Mouse (Mus musculus): ENCODE results near the gene Arhgap32. TPM values are rescaled to one million over a fixed set of nuclear protein-coding genes. Genes with fewer than 3 reads are reported as not detected.
A peak's percentile ranks its signal among the peaks of the same experiment; 100 is the strongest.
"Not testable (repeated sequence)": the region's sequence is repeated elsewhere in the genome, so short reads cannot be mapped to it uniquely, and the experiment has no call there.

The Arhgap32 gene
- polyA plus RNA-seq, 2 experiments = 8.9 to 12.1 TPM

- Histone ChIP-seq H3K9ac (ENCODE audit: low read depth, low read length, severe bottlenecking) (no peak overlapping the region), H3K4me1 (ENCODE audit: control insufficient read depth, insufficient read depth, low read length) (no peaks in the 10 kb centered on the region), H3K27ac (replicated peaks; ENCODE audit: low read depth, low read length) (no peak overlapping the region), H3K27me3 (ENCODE audit: control insufficient read depth, insufficient read depth, low read length) (no peaks in the 10 kb centered on the region), H3K4me3 (replicated peaks; ENCODE audit: low read length) (no peak overlapping the region), H3K36me3 (ENCODE audit: control insufficient read depth, insufficient read depth, low read length) (no peaks in the 10 kb centered on the region; the same call in 1 of the 2 replicates), H3K9me3 (ENCODE audit: control insufficient read depth, low read length) (no peaks in the 10 kb centered on the region), H3K4me2 (replicated peaks; ENCODE audit: low read depth, low read length, severe bottlenecking) (no peak overlapping the region)
- no peak for TF ChIP-seq POLR2A (IDR thresholded peaks at IDR 0.05; ENCODE audit: borderline replicate concordance, extremely low read depth, insufficient read depth, insufficient read length)
- WGBS = 67% methylated on average over 3 of the region's 3 CpGs
- DNase-seq (ENCODE audit: low spot score) = no peak
- ATAC-seq (ENCODE audit: low FRiP score, low read depth) = no peak
Measured at GRCm38 (mm10) chr9:32157201-32157600, 41.3 kb downstream of the Arhgap32 start.

DNA sequence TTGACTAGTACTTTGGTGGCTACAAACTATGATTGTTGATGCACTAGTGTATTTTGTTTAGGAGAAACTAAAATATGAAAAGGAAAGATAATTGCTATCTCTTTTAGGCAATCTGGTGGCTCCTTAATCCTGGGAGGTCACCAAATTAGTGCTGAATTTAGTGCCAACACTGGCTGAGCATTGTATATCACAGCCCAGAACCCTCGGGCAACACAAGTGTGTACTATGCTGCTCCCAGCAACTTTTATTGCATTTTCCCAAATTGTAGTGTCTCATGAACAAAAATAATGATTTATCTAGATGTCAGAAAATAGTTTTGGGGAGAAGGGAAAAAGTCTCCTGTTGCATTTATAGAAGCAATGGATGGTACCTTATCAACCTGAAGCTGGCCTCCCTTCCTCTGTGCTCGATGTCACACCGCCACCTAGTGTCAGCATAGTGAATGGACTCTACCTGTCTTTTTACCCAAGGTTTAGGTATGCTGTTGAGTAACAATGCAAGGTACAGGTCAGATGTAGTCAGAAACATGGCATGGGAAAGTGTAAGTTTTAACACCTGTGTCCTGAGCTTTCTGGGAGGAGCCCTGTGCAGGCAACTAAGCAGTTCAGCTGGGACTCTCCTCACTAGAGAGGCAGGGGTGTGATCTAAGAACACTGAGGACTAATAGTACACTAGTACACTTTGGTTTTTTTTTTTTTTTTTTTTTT, 43.1 kb downstream of the Arhgap32 start:
- Histone ChIP-seq H3K4me1 (ENCODE audit: control insufficient read depth, insufficient read depth, low read length) (no peaks in the 10 kb centered on the region), H3K9me3 (ENCODE audit: control insufficient read depth, low read length) (no peaks in the 10 kb centered on the region), H3K27me3 (ENCODE audit: control insufficient read depth, insufficient read depth, low read length) (no peaks in the 10 kb centered on the region), H3K36me3 (ENCODE audit: control insufficient read depth, insufficient read depth, low read length) (no peaks in the 10 kb centered on the region; the same call in 1 of the 2 replicates), H3K4me2 (replicated peaks; ENCODE audit: low read depth, low read length, severe bottlenecking) (no peak overlapping the region), H3K4me3 (replicated peaks; ENCODE audit: low read length) (no peak overlapping the region), H3K27ac (replicated peaks; ENCODE audit: low read depth, low read length) (no peak overlapping the region), H3K9ac (ENCODE audit: low read depth, low read length, severe bottlenecking) (no peak overlapping the region)
- 23% methylated on average over 3 of the region's 3 CpGs for WGBS
- DNase-seq (ENCODE audit: low spot score) (peak; percentile 71), ATAC-seq (ENCODE audit: low FRiP score, low read depth) (peak; percentile 81; the same call in 1 of the 2 replicates)
- no peak for TF ChIP-seq POLR2A (IDR thresholded peaks at IDR 0.05; ENCODE audit: borderline replicate concordance, extremely low read depth, insufficient read depth, insufficient read length)

DNA sequence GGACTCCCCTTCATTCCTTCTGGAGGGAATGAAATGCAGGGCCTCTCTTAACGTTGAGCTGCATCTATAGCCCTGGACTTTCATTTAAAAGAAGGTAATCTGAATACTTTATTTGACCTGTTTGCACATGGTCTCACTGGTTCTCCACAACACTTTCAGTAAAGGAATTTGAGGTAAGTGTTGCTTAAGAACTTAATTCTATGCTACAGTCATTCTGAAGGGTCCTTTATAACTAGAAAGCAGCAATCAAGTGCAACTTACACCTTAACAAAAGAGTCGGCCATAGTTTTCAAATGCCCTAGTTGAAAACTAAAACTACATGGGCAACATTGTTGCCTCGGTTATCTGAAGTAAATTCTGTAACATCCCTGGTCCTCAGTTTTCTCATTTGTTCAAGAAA, 43.8 kb downstream of the Arhgap32 start:
- Histone ChIP-seq H3K4me3 (replicated peaks; ENCODE audit: low read length) (no peak overlapping the region), H3K27me3 (ENCODE audit: control insufficient read depth, insufficient read depth, low read length) (no peaks in the 10 kb centered on the region), H3K9ac (ENCODE audit: low read depth, low read length, severe bottlenecking) (no peak overlapping the region), H3K36me3 (ENCODE audit: control insufficient read depth, insufficient read depth, low read length) (no peaks in the 10 kb centered on the region), H3K27ac (replicated peaks; ENCODE audit: low read depth, low read length) (no peak overlapping the region), H3K9me3 (ENCODE audit: control insufficient read depth, low read length) (no peaks in the 10 kb centered on the region), H3K4me1 (ENCODE audit: control insufficient read depth, insufficient read depth, low read length) (no peaks in the 10 kb centered on the region), H3K4me2 (replicated peaks; ENCODE audit: low read depth, low read length, severe bottlenecking) (no peak overlapping the region)
- ATAC-seq (ENCODE audit: low FRiP score, low read depth) (no peak), DNase-seq (ENCODE audit: low spot score) (no peak)
- TF ChIP-seq POLR2A (IDR thresholded peaks at IDR 0.05; ENCODE audit: borderline replicate concordance, extremely low read depth, insufficient read depth, insufficient read length) = no peak
- WGBS = 76% methylated on average over 3 of the region's 3 CpGs

GRCm38 (mm10) chr9:32162792-32163191, 46.9 kb downstream of the Arhgap32 start:
- no peak for TF ChIP-seq POLR2A (IDR thresholded peaks at IDR 0.05; ENCODE audit: borderline replicate concordance, extremely low read depth, insufficient read depth, insufficient read length)
- DNase-seq (ENCODE audit: low spot score) (no peak), ATAC-seq (ENCODE audit: low FRiP score, low read depth) (no peak)
- no peaks in the 10 kb centered on the region for H3K4me1 ChIP-seq (ENCODE audit: control insufficient read depth, insufficient read depth, low read length)
- no peak overlapping the region for H3K4me2 ChIP-seq (replicated peaks; ENCODE audit: low read depth, low read length, severe bottlenecking)
- no peak overlapping the region for H3K27ac ChIP-seq (replicated peaks; ENCODE audit: low read depth, low read length)
- H3K9me3 ChIP-seq (ENCODE audit: control insufficient read depth, low read length) = no peaks in the 10 kb centered on the region
- H3K4me3 ChIP-seq (replicated peaks; ENCODE audit: low read length) = no peak overlapping the region
- WGBS = 93% methylated on average over 2 of the region's 2 CpGs
- H3K36me3 ChIP-seq (ENCODE audit: control insufficient read depth, insufficient read depth, low read length) = no peaks in the 10 kb centered on the region
- H3K9ac ChIP-seq (ENCODE audit: low read depth, low read length, severe bottlenecking) = no peak overlapping the region
- H3K27me3 ChIP-seq (ENCODE audit: control insufficient read depth, insufficient read depth, low read length) = no peaks in the 10 kb centered on the region

GRCm38 (mm10) chr9:32163820-32164219, 47.9 kb downstream of the Arhgap32 start:
- not testable (repeated sequence) for DNase-seq (ENCODE audit: low spot score); H3K4me2 ChIP-seq (replicated peaks; ENCODE audit: low read depth, low read length, severe bottlenecking); ATAC-seq (ENCODE audit: low FRiP score, low read depth); H3K9me3 ChIP-seq (ENCODE audit: control insufficient read depth, low read length); H3K27ac ChIP-seq (replicated peaks; ENCODE audit: low read depth, low read length); H3K36me3 ChIP-seq (ENCODE audit: control insufficient read depth, insufficient read depth, low read length); H3K4me3 ChIP-seq (replicated peaks; ENCODE audit: low read length); H3K27me3 ChIP-seq (ENCODE audit: control insufficient read depth, insufficient read depth, low read length); H3K9ac ChIP-seq (ENCODE audit: low read depth, low read length, severe bottlenecking); H3K4me1 ChIP-seq (ENCODE audit: control insufficient read depth, insufficient read depth, low read length)
- 88% methylated on average over 6 of the region's 6 CpGs for WGBS
